Mouse (Mus musculus) kidney, embryonic 14.5 days (tissue): ENCODE results near the gene Timd2. TPM values are rescaled to one million over a fixed set of nuclear protein-coding genes. Genes with fewer than 3 reads are reported as not detected.
"Not testable (repeated sequence)": the region's sequence is repeated elsewhere in the genome, so short reads cannot be mapped to it uniquely, and the experiment has no call there.

Experiments
- ATAC-seq: fragments of 200-750 bp; cut with Nextera tagmentation; 2 replicates; pipeline ENCODE4 v1.8.0; 2017; ENCODE audit warnings: moderate number of reproducible peaks, mild to moderate bottlenecking, moderate TSS enrichment, moderate library complexity; ENCODE audit not compliant: low FRiP score, low TSS enrichment
- H3K27ac ChIP-seq: fragments of 300-500 bp; sonication (generic); 2 replicates; pipeline ENCODE4 v1.5.1; 2014; ENCODE audit warnings: low read depth, mild to moderate bottlenecking, low read length, moderate library complexity, mixed read lengths
- H3K27me3 ChIP-seq: fragments of 300-500 bp; sonication (generic); 2 replicates; pipeline ENCODE4 v1.6.1; 2014; ENCODE audit warnings: mild to moderate bottlenecking, low read length; ENCODE audit not compliant: control insufficient read depth, insufficient read depth
- H3K36me3 ChIP-seq: fragments of 300-500 bp; sonication (generic); 2 replicates; pipeline ENCODE4 v1.6.1; 2014; ENCODE audit warnings: low read length, mixed read lengths; ENCODE audit not compliant: control insufficient read depth, insufficient read depth
- H3K4me1 ChIP-seq: fragments of 300-500 bp; sonication (generic); 2 replicates; pipeline ENCODE4 v1.6.1; 2014; ENCODE audit warnings: low read length, mixed read lengths; ENCODE audit not compliant: control insufficient read depth, insufficient read depth
- H3K4me2 ChIP-seq: fragments of 300-500 bp; sonication (generic); replicated peaks from 2 replicates; pipeline ENCODE4 v1.6.1; 2014; ENCODE audit warnings: low read depth, mild to moderate bottlenecking, low read length
- H3K4me3 ChIP-seq: fragments of 300-500 bp; sonication (generic); 2 replicates; pipeline ENCODE4 v1.5.1; 2014; ENCODE audit warnings: mild to moderate bottlenecking, low read length
- H3K9ac ChIP-seq: fragments of 300-500 bp; sonication (generic); 2 replicates; pipeline ENCODE4 v1.6.1; 2014; ENCODE audit warnings: low read depth, mild to moderate bottlenecking, low read length, moderate library complexity
- H3K9me3 ChIP-seq: fragments of 300-500 bp; sonication (generic); 2 replicates; pipeline ENCODE4 v1.6.1; 2016; ENCODE audit warnings: low read length; ENCODE audit not compliant: control insufficient read depth
- WGBS: fragments of 180-500 bp; shearing (Covaris S2); extraction: QIAGEN DNeasy Blood & Tissue Kit; methylation state at CpG from one replicate; pipeline ENCODE4 v1.1.7; 2014; 5-methylcytosine and 5-hydroxymethylcytosine counted together
- polyA plus RNA-seq: library from polyadenylated mRNA; unstranded; fragments of >200 nt; fragmentation: Nextera tagmentation; extraction: Ambion mirVana; gene quantifications from 2 replicates; pipeline ENCODE4 v1.2.1, GENCODE M21; 2014

Gene Timd2
- polyA plus RNA-seq, 1 experiment from 2014 or later, result not detected

- no peaks in the 10 kb centered on the region for H3K9me3 ChIP-seq
- H3K36me3 ChIP-seq, result no peaks in the 10 kb centered on the region
- peak; percentile 65 for ATAC-seq
- 0 out of 2 replicates have a peak overlapping the region, but pooled peaks have one; percentile 42 for H3K27ac ChIP-seq
- 47% methylated on average over 1 of the region's 1 CpGs for WGBS
- H3K4me1 ChIP-seq, result no peaks in the 10 kb centered on the region
- no peaks in the 10 kb centered on the region for H3K27me3 ChIP-seq
- no peak overlapping the region for H3K9ac ChIP-seq
- no peak overlapping the region for H3K4me2 ChIP-seq
- H3K4me3 ChIP-seq, result no peak overlapping the region
Measured at GRCm38 (mm10) chr11:46734617-46735016, 27.8 kb upstream of the Timd2 start.

- ATAC-seq, result 0 out of 2 replicates have a peak, but pooled peaks have one; percentile 48
- 62% methylated on average over 6 of the region's 6 CpGs for WGBS
- H3K27me3 ChIP-seq, result no peaks in the 10 kb centered on the region
- no peak overlapping the region for H3K9ac ChIP-seq
- H3K4me1 ChIP-seq, result no peaks in the 10 kb centered on the region
- no peak overlapping the region for H3K4me2 ChIP-seq
- H3K9me3 ChIP-seq, result no peaks in the 10 kb centered on the region
- H3K36me3 ChIP-seq, result no peaks in the 10 kb centered on the region
- no peak overlapping the region for H3K4me3 ChIP-seq
- H3K27ac ChIP-seq, result no peak overlapping the region
Measured at GRCm38 (mm10) chr11:46733242-46733789, 26.5 kb upstream of the Timd2 start.

GRCm38 (mm10) chr11:46731541-46732070 lies 24.7 kb upstream of the Timd2 start:
- Histone ChIP-seq H3K4me2 (no peak overlapping the region), H3K27me3 (no peaks in the 10 kb centered on the region), H3K36me3 (no peaks in the 10 kb centered on the region), H3K4me3 (no peak overlapping the region), H3K27ac (no peak overlapping the region), H3K4me1 (no peaks in the 10 kb centered on the region), H3K9me3 (no peaks in the 10 kb centered on the region), H3K9ac (no peak overlapping the region)
- no peak for ATAC-seq
- 84% methylated on average over 11 of the region's 11 CpGs for WGBS

GRCm38 (mm10) chr11:46698830-46699229 lies 8.0 kb downstream of the Timd2 start:
- H3K9ac ChIP-seq, result no peak overlapping the region
- WGBS, result 84% methylated on average over 5 of the region's 5 CpGs

GRCm38 (mm10) chr11:46698278-46698655 lies 8.6 kb downstream of the Timd2 start:
- 93% methylated on average over 6 of the region's 6 CpGs for WGBS
- Histone ChIP-seq H3K9me3 (no peaks in the 10 kb centered on the region), H3K4me3 (no peak overlapping the region), H3K9ac (no peak overlapping the region), H3K4me1 (no peaks in the 10 kb centered on the region), H3K27me3 (no peaks in the 10 kb centered on the region), H3K36me3 (no peaks in the 10 kb centered on the region), H3K27ac (no peak overlapping the region), H3K4me2 (no peak overlapping the region)
- ATAC-seq, result no peak

More at GRCm38 (mm10) chr11:46698830-46699229, 8.0 kb downstream of the Timd2 start:
- H3K4me1 ChIP-seq, result no peaks in the 10 kb centered on the region
- no peaks in the 10 kb centered on the region for H3K27me3 ChIP-seq
- ATAC-seq, result no peak
- H3K4me2 ChIP-seq, result no peak overlapping the region
- H3K9me3 ChIP-seq, result no peaks in the 10 kb centered on the region
- H3K36me3 ChIP-seq, result no peaks in the 10 kb centered on the region
- H3K4me3 ChIP-seq, result no peak overlapping the region
- no peak overlapping the region for H3K27ac ChIP-seq

- no peak overlapping the region for H3K4me2 ChIP-seq
- H3K9me3 ChIP-seq, result no peaks in the 10 kb centered on the region
- no peak overlapping the region for H3K27ac ChIP-seq
- H3K4me3 ChIP-seq, result no peak overlapping the region
- 84% methylated on average over 5 of the region's 5 CpGs for WGBS
- no peak for ATAC-seq
- no peak overlapping the region for H3K9ac ChIP-seq
- no peaks in the 10 kb centered on the region for H3K4me1 ChIP-seq
- no peaks in the 10 kb centered on the region for H3K36me3 ChIP-seq
- no peaks in the 10 kb centered on the region for H3K27me3 ChIP-seq
Measured at GRCm38 (mm10) chr11:46697433-46698277, 9.2 kb downstream of the Timd2 start.

GRCm38 (mm10) chr11:46695849-46696248 lies 11.0 kb downstream of the Timd2 start:
- 78% methylated on average over 2 of the region's 2 CpGs for WGBS
- H3K27ac ChIP-seq, H3K9me3 ChIP-seq, H3K4me1 ChIP-seq, H3K36me3 ChIP-seq, H3K9ac ChIP-seq, H3K4me2 ChIP-seq, H3K27me3 ChIP-seq, H3K4me3 ChIP-seq, ATAC-seq: not testable (repeated sequence)

GRCm38 (mm10) chr11:46690136-46690535 lies 16.7 kb downstream of the Timd2 start:
- H3K4me3 ChIP-seq, result no peak overlapping the region
- no peaks in the 10 kb centered on the region for H3K36me3 ChIP-seq
- no peaks in the 10 kb centered on the region for H3K9me3 ChIP-seq
- no peaks in the 10 kb centered on the region for H3K4me1 ChIP-seq
- WGBS, result 93% methylated on average over 2 of the region's 2 CpGs
- no peaks in the 10 kb centered on the region for H3K27me3 ChIP-seq
- H3K9ac ChIP-seq, result no peak overlapping the region
- no peak for ATAC-seq
- no peak overlapping the region for H3K4me2 ChIP-seq
- no peak overlapping the region for H3K27ac ChIP-seq

GRCm38 (mm10) chr11:46683723-46684122 lies 23.1 kb downstream of the Timd2 start:
- Histone ChIP-seq H3K27ac (no peak overlapping the region), H3K4me3 (no peak overlapping the region), H3K9ac (no peak overlapping the region), H3K4me2 (no peak overlapping the region), H3K4me1 (no peaks in the 10 kb centered on the region), H3K9me3 (no peaks in the 10 kb centered on the region), H3K27me3 (no peaks in the 10 kb centered on the region), H3K36me3 (no peaks in the 10 kb centered on the region)
- 70% methylated on average over 4 of the region's 4 CpGs for WGBS
- ATAC-seq, result no peak
